Mouse (Mus musculus): Measurements from ENCODE around the gene Stk11ip. TPM values are rescaled to one million over a fixed set of nuclear protein-coding genes. Genes with fewer than 3 reads are reported as not detected.

Stk11ip gene
- total RNA-seq, 2 experiments from 2014 or later: 25.6 to 27.4 TPM

GRCm38 (mm10) chr1:75572776-75573175 lies 51.4 kb downstream of the Stk11ip start:
- DNase-seq (ENCODE audit: low spot score in 2 of 2): no peak
- Histone ChIP-seq H3K4me3 (no peak overlapping the region), H3K27ac (no peak overlapping the region)
- no peak for TF ChIP-seq CTCF (conservative IDR thresholded peaks at IDR 0.05)

- TF ChIP-seq CTCF (conservative IDR thresholded peaks at IDR 0.05): no peak
Observed at GRCm38 (mm10) chr1:75573715-75574114, 52.4 kb downstream of the Stk11ip start.

GRCm38 (mm10) chr1:75574476-75575310 lies 53.4 kb downstream of the Stk11ip start:
- TF ChIP-seq CTCF (conservative IDR thresholded peaks at IDR 0.05): no peak
- Histone ChIP-seq H3K27ac (no peak overlapping the region), H3K4me3 (no peak overlapping the region)

More at GRCm38 (mm10) chr1:75573715-75574114, 52.4 kb downstream of the Stk11ip start:
- Histone ChIP-seq H3K4me3 (no peak overlapping the region), H3K27ac (no peak overlapping the region)
- no peak for DNase-seq (ENCODE audit: low spot score in 2 of 2)

GRCm38 (mm10) chr1:75581936-75582624 lies 60.8 kb downstream of the Stk11ip start:
- Histone ChIP-seq H3K27ac (no peak overlapping the region), H3K4me3 (no peak overlapping the region)
- DNase-seq (ENCODE audit: low spot score in 2 of 2): no peak
- no peak for TF ChIP-seq CTCF (conservative IDR thresholded peaks at IDR 0.05)

More at GRCm38 (mm10) chr1:75574476-75575310, 53.4 kb downstream of the Stk11ip start:
- no peak for DNase-seq (ENCODE audit: low spot score in 2 of 2)

- TF ChIP-seq CTCF (conservative IDR thresholded peaks at IDR 0.05): no peak
- DNase-seq (ENCODE audit: low spot score in 2 of 2): no peak
- H3K4me3 ChIP-seq: no peak overlapping the region
- H3K27ac ChIP-seq: no peak overlapping the region
Observed at GRCm38 (mm10) chr1:75582625-75582956, 61.3 kb downstream of the Stk11ip start.

GRCm38 (mm10) chr1:75583034-75583433 lies 61.7 kb downstream of the Stk11ip start:
- Histone ChIP-seq H3K27ac (no peak overlapping the region), H3K4me3 (no peak overlapping the region)
- no peak for TF ChIP-seq CTCF (conservative IDR thresholded peaks at IDR 0.05)
- no peak for DNase-seq (ENCODE audit: low spot score in 2 of 2)

- Histone ChIP-seq H3K27ac (peak overlapping the region; percentile 14; the same call in 1 of the 2 replicates), H3K4me3 (no peak overlapping the region)
- no peak for TF ChIP-seq CTCF (conservative IDR thresholded peaks at IDR 0.05)
- no peak for DNase-seq (ENCODE audit: low spot score in 2 of 2)
Observed at GRCm38 (mm10) chr1:75586791-75587190, 65.5 kb downstream of the Stk11ip start.

Other genes starting within 250 kb of the Stk11ip start
- 100 to 1,000 TPM in 1 of 2 experiments, 10 to 100 TPM in 1; 82.5 to 106 TPM for gene Resp18, start 243.1 kb upstream of the Stk11ip start, total RNA-seq (2021)
- gene Dnpep, start 203.5 kb upstream of the Stk11ip start, total RNA-seq (2021): 10 to 100 TPM; 49.1 to 50.0 TPM
- under 1 TPM; 0.88 to 1.00 TPM for gene Des, start 161.2 kb upstream of the Stk11ip start, total RNA-seq (2021)
- 100 to 1,000 TPM; 168 to 179 TPM for gene Speg, start 146.2 kb upstream of the Stk11ip start, total RNA-seq (2021)
- gene Gmppa, start 85.6 kb upstream of the Stk11ip start, total RNA-seq (2021): 10 to 100 TPM; 72.9 to 76.0 TPM
- gene Asic4, start 71.1 kb upstream of the Stk11ip start, total RNA-seq (2021): 1 to 10 TPM; 5.5 to 7.1 TPM
- gene Chpf, start 42.2 kb upstream of the Stk11ip start, total RNA-seq (2021): 10 to 100 TPM; 80.5 to 86.6 TPM
- gene Tmem198, start 42.0 kb upstream of the Stk11ip start, total RNA-seq (2021): 10 to 100 TPM; 64.0 to 65.4 TPM
- 10 to 100 TPM; 20.6 to 25.9 TPM for gene Obsl1, start 15.1 kb upstream of the Stk11ip start, total RNA-seq (2021)
- gene Inha, start 14.5 kb upstream of the Stk11ip start, total RNA-seq (2021): 10 to 100 TPM; 15.3 to 16.5 TPM
- 100 to 1,000 TPM; 106 to 110 TPM for gene Slc4a3, start 24.7 kb downstream of the Stk11ip start, total RNA-seq (2021)

Measured in layer of hippocampus, adult 2 months (tissue).